Mouse (Mus musculus): ENCODE measurements around the gene Myo18a. TPM values are rescaled to one million over a fixed set of nuclear protein-coding genes. Genes with fewer than 3 reads are reported as not detected.

Gene Myo18a
- polyA plus RNA-seq, 1 experiment from 2014 or later, result 96.7 TPM

DNA sequence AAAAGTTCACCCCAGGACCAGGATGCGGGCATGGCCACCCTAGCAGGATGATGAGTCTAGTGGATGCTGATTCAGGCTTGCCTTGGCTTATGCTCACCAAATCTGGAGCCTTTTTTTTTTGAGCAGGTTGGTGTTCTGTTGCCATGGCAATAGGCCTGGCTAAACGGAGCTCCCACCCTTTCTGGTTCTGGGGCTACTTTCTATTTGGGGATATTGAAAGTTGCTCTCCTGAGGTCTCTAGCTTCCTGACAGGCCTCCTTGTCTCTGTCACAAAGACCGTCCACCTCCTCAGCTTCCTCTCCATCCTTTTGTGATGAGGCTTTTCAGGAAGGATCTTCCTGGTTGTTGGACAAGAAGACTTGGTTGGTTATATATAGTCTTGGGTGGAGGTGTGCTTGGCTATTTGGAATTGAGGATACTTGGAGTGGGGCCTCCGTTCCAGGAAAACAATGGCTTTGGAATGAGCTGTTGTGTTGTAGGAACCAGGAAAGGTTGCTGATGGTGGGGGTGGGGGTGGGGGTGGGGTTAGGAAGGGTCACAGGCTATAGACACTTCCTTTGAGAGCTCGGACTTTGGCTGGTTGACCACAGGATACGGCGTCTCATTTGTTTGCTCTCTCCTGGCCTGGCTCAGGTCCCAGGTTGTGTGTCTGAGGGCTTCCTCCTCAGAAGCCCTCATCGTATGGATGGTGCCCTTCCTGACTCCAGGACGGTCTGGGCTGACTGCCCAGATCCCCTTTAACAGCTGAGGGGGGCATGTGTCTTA lies 1.8 kb downstream of the Myo18a start:
- H3K4me3 ChIP-seq (ENCODE audit: low read depth, low read length), result 0 out of 2 replicates have a peak overlapping the region, but pooled peaks have one; percentile 10
- H3K27me3 ChIP-seq (ENCODE audit: control insufficient read depth, insufficient read depth, low read length), result no peaks in the 10 kb centered on the region
- ATAC-seq (replicated peaks; ENCODE audit: insufficient number of reproducible peaks, low FRiP score, low TSS enrichment), result no peak
- H3K9me3 ChIP-seq (replicated peaks; ENCODE audit: control insufficient read depth, low read length), result no peaks in the 10 kb centered on the region
- peaks cover 37% of the 10 kb centered on the region for H3K4me1 ChIP-seq (ENCODE audit: control insufficient read depth, insufficient read depth, low read length)
- no peaks in the 10 kb centered on the region for H3K36me3 ChIP-seq (ENCODE audit: control insufficient read depth, insufficient read depth, low read length)
- WGBS (ENCODE audit: insufficient replicate concordance), result 53% methylated on average over 9 of the region's 9 CpGs
- 0 out of 2 replicates have a peak overlapping the region, but pooled peaks have one; percentile 47 for H3K27ac ChIP-seq (ENCODE audit: low read depth, low read length)
- peak overlapping the region; percentile 96 for H3K9ac ChIP-seq (ENCODE audit: low read depth, low read length)
- H3K4me2 ChIP-seq, result peak overlapping the region; percentile 96

DNA sequence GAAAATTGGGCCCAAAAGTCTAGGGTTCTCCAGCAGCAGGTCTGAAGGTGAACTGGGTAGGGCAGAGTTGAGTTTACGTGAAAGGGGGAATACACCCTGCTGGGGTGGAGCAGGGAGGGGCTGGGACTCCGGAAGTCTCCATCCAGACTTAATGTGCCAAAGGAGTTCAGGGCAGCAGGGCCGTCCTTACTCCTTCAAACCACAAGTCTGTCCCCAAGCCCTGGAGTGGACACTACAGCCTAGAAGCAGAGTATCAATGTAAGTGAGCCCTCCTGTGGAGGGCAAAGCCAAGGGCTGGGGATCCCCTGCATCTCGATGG lies 2.4 kb downstream of the Myo18a start:
- Histone ChIP-seq H3K9ac (ENCODE audit: low read depth, low read length) (no peak overlapping the region), H3K9me3 (replicated peaks; ENCODE audit: control insufficient read depth, low read length) (no peaks in the 10 kb centered on the region), H3K4me2 (peak overlapping the region; percentile 33), H3K4me3 (ENCODE audit: low read depth, low read length) (no peak overlapping the region), H3K36me3 (ENCODE audit: control insufficient read depth, insufficient read depth, low read length) (no peaks in the 10 kb centered on the region), H3K27me3 (ENCODE audit: control insufficient read depth, insufficient read depth, low read length) (no peaks in the 10 kb centered on the region), H3K27ac (ENCODE audit: low read depth, low read length) (0 out of 2 replicates have a peak overlapping the region, but pooled peaks have one; percentile 24), H3K4me1 (ENCODE audit: control insufficient read depth, insufficient read depth, low read length) (peaks cover 37% of the 10 kb centered on the region)
- WGBS (ENCODE audit: insufficient replicate concordance), result 40% methylated on average over 4 of the region's 4 CpGs
- ATAC-seq (replicated peaks; ENCODE audit: insufficient number of reproducible peaks, low FRiP score, low TSS enrichment), result no peak

DNA sequence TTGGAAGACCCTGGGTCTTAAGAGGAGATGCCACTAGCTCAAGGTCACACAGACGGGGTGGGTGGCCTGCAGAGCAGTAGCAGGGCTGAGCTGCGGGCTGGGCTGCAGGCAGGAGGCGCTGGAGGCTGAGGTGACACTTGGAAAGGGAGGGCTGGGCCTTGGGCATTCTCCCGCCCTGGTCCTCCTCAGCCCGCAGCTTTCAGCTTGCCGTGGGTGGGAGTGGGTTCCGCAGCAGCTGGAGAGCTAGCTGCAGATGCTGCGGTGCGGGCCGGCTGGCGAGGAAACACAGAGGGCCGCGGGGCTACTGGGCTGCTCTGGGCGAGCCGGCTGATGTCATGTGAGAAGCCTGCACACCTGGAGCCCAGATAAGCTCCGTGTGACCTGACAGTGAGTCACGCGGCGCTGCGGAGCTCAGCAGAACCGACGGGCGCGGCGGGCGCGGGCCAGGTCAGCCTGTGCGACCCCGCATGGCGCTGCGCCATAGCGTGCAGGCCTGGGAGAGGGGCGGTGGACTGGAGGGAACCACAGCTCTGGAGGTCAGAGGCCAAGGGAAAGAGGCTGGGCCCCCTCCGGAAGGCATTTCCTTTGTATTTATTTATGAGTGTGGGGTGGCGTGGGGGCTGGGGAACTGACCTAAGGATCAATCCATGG lies 3.4 kb downstream of the Myo18a start:
- peak; percentile 70 for ATAC-seq (replicated peaks; ENCODE audit: insufficient number of reproducible peaks, low FRiP score, low TSS enrichment)
- Histone ChIP-seq H3K4me3 (ENCODE audit: low read depth, low read length) (peak overlapping the region; percentile 57), H3K36me3 (ENCODE audit: control insufficient read depth, insufficient read depth, low read length) (no peaks in the 10 kb centered on the region), H3K4me2 (peak overlapping the region; percentile 97), H3K27ac (ENCODE audit: low read depth, low read length) (peak overlapping the region; percentile 80), H3K9me3 (replicated peaks; ENCODE audit: control insufficient read depth, low read length) (no peaks in the 10 kb centered on the region), H3K9ac (ENCODE audit: low read depth, low read length) (peak overlapping the region; percentile 77), H3K27me3 (ENCODE audit: control insufficient read depth, insufficient read depth, low read length) (no peaks in the 10 kb centered on the region), H3K4me1 (ENCODE audit: control insufficient read depth, insufficient read depth, low read length) (peaks cover 37% of the 10 kb centered on the region)
- under 1% methylated on average over 35 of the region's 35 CpGs for WGBS (ENCODE audit: insufficient replicate concordance)

DNA sequence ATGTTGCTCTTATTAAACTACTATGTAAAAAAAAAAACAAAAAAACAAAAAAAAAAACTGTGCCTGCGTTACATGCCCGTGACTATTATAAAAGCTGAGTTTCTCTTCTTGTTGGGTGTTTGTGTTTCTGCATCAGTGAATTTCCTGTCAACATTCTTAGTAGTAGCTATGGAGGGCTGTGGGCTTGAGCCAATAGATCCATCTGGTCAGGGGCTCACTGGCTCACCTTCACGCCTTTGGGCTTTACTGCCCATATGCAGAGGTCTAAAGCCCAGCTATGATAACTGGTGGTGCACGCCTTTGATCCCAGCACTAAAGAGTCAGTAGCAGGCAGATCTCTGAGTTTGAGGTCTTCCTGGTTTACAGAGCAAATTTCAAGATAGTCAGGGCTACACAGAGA lies 6.5 kb downstream of the Myo18a start:
- Histone ChIP-seq H3K27me3 (ENCODE audit: control insufficient read depth, insufficient read depth, low read length) (no peaks in the 10 kb centered on the region), H3K9me3 (replicated peaks; ENCODE audit: control insufficient read depth, low read length) (no peaks in the 10 kb centered on the region), H3K36me3 (ENCODE audit: control insufficient read depth, insufficient read depth, low read length) (no peaks in the 10 kb centered on the region), H3K27ac (ENCODE audit: low read depth, low read length) (no peak overlapping the region), H3K4me1 (ENCODE audit: control insufficient read depth, insufficient read depth, low read length) (peaks cover 37% of the 10 kb centered on the region), H3K9ac (ENCODE audit: low read depth, low read length) (no peak overlapping the region), H3K4me3 (ENCODE audit: low read depth, low read length) (no peak overlapping the region), H3K4me2 (no peak overlapping the region)
- ATAC-seq (replicated peaks; ENCODE audit: insufficient number of reproducible peaks, low FRiP score, low TSS enrichment), result no peak
- 78% methylated on average over 4 of the region's 4 CpGs for WGBS (ENCODE audit: insufficient replicate concordance)

DNA sequence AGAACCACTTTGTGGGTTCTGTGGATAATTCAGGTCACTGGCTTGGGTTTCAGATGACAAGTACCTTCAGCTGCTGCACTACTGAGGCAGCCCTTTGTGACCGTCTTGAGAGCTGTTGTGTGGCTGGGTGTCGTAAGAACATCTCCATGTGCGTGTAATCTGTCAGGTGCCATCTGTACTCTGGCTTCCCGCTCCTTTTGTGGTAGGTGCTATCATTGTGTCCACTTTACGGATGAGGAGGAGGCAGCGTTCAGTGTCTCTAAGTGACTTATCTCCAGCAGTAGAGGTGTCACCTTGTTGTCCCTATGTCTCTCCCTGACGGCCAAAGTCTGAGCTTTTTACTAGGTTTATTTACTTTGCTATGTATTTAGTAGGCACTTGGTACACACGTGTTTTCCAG lies 7.3 kb downstream of the Myo18a start:
- no peak overlapping the region for H3K4me2 ChIP-seq
- WGBS (ENCODE audit: insufficient replicate concordance), result 56% methylated on average over 8 of the region's 8 CpGs
- H3K27me3 ChIP-seq (ENCODE audit: control insufficient read depth, insufficient read depth, low read length), result no peaks in the 10 kb centered on the region
- H3K4me1 ChIP-seq (ENCODE audit: control insufficient read depth, insufficient read depth, low read length), result peaks cover 30% of the 10 kb centered on the region
- no peak for ATAC-seq (replicated peaks; ENCODE audit: insufficient number of reproducible peaks, low FRiP score, low TSS enrichment)
- H3K27ac ChIP-seq (ENCODE audit: low read depth, low read length), result no peak overlapping the region
- no peak overlapping the region for H3K4me3 ChIP-seq (ENCODE audit: low read depth, low read length)
- H3K9me3 ChIP-seq (replicated peaks; ENCODE audit: control insufficient read depth, low read length), result no peaks in the 10 kb centered on the region
- H3K9ac ChIP-seq (ENCODE audit: low read depth, low read length), result no peak overlapping the region
- H3K36me3 ChIP-seq (ENCODE audit: control insufficient read depth, insufficient read depth, low read length), result no peaks in the 10 kb centered on the region

DNA sequence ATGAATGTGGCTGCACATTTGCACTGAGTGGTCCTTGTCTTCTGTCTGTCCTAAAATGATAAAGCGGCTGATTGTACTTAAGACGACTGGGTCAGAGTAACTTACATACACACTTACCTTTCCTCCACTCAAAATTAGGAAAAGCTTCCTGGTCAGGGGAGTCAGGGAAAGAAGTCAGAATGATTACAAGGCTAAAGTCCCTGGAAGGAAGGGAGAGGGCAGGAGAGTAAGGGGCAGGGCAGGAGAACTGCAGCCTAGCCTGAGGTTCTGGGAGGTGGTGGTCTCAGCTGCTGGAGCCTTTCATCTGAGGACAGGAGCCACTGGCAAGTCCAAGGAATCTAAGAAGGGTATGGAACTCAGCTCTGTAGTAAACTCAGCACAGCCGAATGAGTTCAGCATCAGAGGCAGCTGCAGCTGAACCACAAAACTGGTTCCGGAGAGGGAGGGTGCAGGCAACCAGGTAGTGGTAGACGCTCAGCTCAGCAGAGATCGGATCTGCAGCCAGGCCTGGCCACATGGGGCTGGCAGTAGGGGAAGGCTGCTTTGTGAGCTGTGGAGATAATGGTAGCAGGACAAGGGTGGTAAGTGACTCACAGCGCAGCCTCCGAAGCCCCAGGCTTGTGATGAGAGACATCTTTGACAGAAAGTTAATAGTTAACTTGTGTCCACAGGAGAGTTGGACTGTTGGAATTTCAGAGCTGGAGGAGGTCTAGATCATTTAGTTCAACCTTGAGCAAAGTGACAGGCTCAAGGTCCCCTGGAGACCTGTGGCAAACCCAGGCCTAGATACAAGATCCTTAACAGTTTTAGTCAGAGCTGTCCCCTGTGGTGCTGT lies 9.1 kb downstream of the Myo18a start:
- H3K4me1 ChIP-seq (ENCODE audit: control insufficient read depth, insufficient read depth, low read length), result peaks cover 25% of the 10 kb centered on the region
- no peak for ATAC-seq (replicated peaks; ENCODE audit: insufficient number of reproducible peaks, low FRiP score, low TSS enrichment)
- no peak overlapping the region for H3K4me2 ChIP-seq
- no peaks in the 10 kb centered on the region for H3K9me3 ChIP-seq (replicated peaks; ENCODE audit: control insufficient read depth, low read length)
- no peak overlapping the region for H3K27ac ChIP-seq (ENCODE audit: low read depth, low read length)
- no peak overlapping the region for H3K9ac ChIP-seq (ENCODE audit: low read depth, low read length)
- H3K27me3 ChIP-seq (ENCODE audit: control insufficient read depth, insufficient read depth, low read length), result no peaks in the 10 kb centered on the region
- WGBS (ENCODE audit: insufficient replicate concordance), result 37% methylated on average over 8 of the region's 8 CpGs
- no peaks in the 10 kb centered on the region for H3K36me3 ChIP-seq (ENCODE audit: control insufficient read depth, insufficient read depth, low read length)
- H3K4me3 ChIP-seq (ENCODE audit: low read depth, low read length), result no peak overlapping the region

DNA sequence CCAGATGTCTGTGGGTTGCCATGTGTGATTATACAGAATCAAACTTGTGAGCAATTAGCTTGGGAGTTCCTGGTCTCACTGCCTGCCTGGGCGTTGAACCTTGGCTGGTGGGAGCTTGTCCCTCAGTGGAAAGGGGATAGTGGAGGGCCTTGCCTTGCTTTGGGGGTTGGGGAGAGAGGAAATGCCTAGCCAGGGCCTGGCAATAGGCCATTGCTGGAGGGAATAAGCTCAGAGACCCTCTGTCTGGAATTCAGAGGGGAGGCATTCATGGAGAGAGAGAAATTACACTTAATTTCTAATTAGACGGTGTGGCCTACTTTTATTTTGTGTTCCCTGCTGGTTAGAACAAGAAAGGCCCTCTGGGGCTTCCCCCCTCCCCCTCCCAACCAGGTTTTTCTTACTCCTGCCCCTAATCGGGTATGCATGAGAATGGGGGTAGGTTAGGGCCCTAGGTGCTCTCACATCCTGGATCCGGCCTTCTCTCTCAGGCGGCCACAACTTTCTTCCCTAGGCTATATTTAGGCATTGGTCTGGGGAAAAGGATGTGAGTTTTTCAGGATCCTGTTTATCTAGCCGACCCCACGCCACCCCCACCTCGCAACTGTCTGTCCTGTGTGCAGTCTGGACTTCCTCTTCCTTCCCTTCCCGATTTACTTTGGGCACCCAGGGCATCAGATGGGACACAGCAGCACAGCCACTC lies 12.8 kb downstream of the Myo18a start:
- no peak for ATAC-seq (replicated peaks; ENCODE audit: insufficient number of reproducible peaks, low FRiP score, low TSS enrichment)
- H3K27me3 ChIP-seq (ENCODE audit: control insufficient read depth, insufficient read depth, low read length), result no peaks in the 10 kb centered on the region
- H3K4me3 ChIP-seq (ENCODE audit: low read depth, low read length), result no peak overlapping the region
- no peaks in the 10 kb centered on the region for H3K9me3 ChIP-seq (replicated peaks; ENCODE audit: control insufficient read depth, low read length)
- H3K36me3 ChIP-seq (ENCODE audit: control insufficient read depth, insufficient read depth, low read length), result no peaks in the 10 kb centered on the region
- H3K27ac ChIP-seq (ENCODE audit: low read depth, low read length), result peak overlapping the region; percentile 57
- 0 out of 2 replicates have a peak overlapping the region, but pooled peaks have one; percentile 8 for H3K4me2 ChIP-seq
- 36% methylated on average over 9 of the region's 9 CpGs for WGBS (ENCODE audit: insufficient replicate concordance)
- peak overlapping the region; percentile 30; the same call in 1 of the 2 replicates for H3K9ac ChIP-seq (ENCODE audit: low read depth, low read length)
- H3K4me1 ChIP-seq (ENCODE audit: control insufficient read depth, insufficient read depth, low read length), result peaks cover 29% of the 10 kb centered on the region

DNA sequence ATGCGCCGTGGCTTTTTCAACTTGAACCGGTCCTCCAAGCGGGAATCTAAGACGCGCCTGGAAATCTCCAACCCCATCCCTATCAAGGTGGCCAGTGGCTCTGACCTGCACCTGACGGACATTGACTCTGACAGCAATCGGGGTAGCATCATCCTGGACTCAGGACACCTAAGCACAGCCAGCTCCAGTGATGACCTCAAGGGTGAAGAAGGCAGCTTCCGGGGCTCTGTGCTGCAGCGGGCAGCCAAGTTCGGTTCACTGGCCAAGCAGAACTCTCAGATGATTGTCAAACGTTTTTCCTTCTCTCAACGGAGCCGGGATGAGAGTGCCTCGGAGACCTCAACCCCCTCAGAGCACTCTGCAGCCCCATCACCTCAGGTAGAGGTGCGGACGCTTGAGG lies 14.4 kb downstream of the Myo18a start:
- peaks cover 22% of the 10 kb centered on the region for H3K4me1 ChIP-seq (ENCODE audit: control insufficient read depth, insufficient read depth, low read length)
- no peak overlapping the region for H3K27ac ChIP-seq (ENCODE audit: low read depth, low read length)

More for the DNA sequence above, 14.4 kb downstream of the Myo18a start:
- H3K9me3 ChIP-seq (replicated peaks; ENCODE audit: control insufficient read depth, low read length), result no peaks in the 10 kb centered on the region
- H3K4me3 ChIP-seq (ENCODE audit: low read depth, low read length), result no peak overlapping the region
- 86% methylated on average over 17 of the region's 17 CpGs for WGBS (ENCODE audit: insufficient replicate concordance)
- no peak for ATAC-seq (replicated peaks; ENCODE audit: insufficient number of reproducible peaks, low FRiP score, low TSS enrichment)
- no peak overlapping the region for H3K4me2 ChIP-seq
- H3K27me3 ChIP-seq (ENCODE audit: control insufficient read depth, insufficient read depth, low read length), result no peaks in the 10 kb centered on the region
- no peak overlapping the region for H3K9ac ChIP-seq (ENCODE audit: low read depth, low read length)
- H3K36me3 ChIP-seq (ENCODE audit: control insufficient read depth, insufficient read depth, low read length), result no peaks in the 10 kb centered on the region

Measured in heart, embryonic 11.5 days (tissue).